Mouse (Mus musculus) brain, embryonic 14.5 days (tissue): Measurements from ENCODE around the gene Coa4.

ENCODE experiments used
- CTCF ChIP-seq: fragments of 200-500 bp; IDR thresholded peaks from 2 replicates; pipeline ENCODE4 v1.5.1; 2012; ENCODE audit warnings: inconsistent platforms, mild to moderate bottlenecking, moderate library complexity, borderline replicate concordance; ENCODE audit not compliant: insufficient read depth, insufficient read length; ENCODE audit errors: extremely low read depth
- POLR2A ChIP-seq: fragments of 200-500 bp; IDR thresholded peaks from 2 replicates; pipeline ENCODE4 v1.6.1; 2012; ENCODE audit warnings: mild to moderate bottlenecking, inconsistent platforms, borderline replicate concordance; ENCODE audit not compliant: poor library complexity, insufficient read depth, insufficient read length, severe bottlenecking; ENCODE audit errors: extremely low read depth

DNA sequence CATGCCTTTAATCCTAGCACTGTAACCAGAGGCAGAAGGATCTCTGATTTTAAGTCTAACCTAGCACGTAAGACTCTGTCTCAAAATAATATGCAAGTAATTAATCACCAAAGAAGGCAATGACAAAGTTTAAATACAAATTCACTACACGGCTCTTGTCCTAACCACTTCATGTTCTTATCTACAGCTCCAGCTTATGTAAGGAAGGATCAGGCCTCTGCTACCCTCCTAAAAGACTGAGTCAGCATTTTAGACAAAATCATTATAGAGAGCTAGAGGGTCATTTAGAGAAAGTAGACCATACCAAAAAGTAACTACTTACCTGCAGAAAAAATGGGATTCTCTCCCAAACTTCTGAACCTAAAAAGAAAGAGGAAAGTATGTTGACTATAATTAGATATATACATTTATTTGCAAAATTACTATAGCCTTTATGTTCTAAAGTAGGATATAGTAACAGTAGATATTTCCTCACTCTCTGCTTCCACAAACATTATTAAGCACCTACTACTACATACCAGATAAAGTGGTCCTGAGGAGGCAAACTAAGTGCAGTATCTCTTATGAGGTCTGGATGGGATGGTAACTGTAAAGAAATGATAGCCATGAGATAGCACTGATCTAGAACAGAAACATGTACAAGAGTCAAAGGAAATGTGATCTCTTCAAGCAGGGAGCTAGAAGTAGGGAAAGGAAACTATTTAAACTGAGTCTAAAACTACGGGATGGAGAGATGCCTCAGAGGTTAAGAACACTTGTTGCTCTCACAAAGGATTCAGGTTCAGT, 34.3 kb downstream of the Coa4 start:
- TF ChIP-seq POLR2A (no peak), CTCF (no peak)
